Mouse (Mus musculus): ENCODE data around the gene Wdr18. TPM values are rescaled to one million over a fixed set of nuclear protein-coding genes. Genes with fewer than 3 reads are reported as not detected.

The Wdr18 gene
- polyA plus RNA-seq, 1 experiment from 2014 or later, result 83.6 TPM

DNA sequence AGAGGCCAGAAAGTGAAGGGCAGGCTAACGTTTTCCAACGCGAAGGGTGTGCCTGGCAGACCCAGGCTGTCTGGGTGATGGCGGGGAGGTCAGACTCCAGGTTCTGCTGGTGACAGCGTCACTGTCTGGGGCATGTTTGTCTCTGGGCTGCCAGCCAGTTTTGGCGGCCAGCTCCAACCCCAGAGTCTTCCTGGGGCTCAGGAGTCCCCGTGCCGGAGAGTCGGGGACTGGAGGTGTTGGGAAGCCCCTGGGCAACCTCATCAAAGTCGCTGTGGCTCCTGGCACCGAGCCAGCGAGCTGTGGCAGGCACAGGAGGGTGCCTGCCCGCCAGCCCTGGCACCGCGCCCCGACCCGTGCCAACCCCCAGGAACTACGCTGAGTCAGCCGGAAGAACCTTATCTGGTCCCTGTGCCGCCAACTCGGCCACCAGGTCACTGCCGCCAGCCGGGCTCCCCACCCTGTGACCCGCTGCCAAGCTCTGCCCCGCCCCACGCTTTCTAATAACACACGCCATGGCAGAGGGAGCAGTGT lies 23.0 kb upstream of the Wdr18 start:
- WGBS, result 46% methylated on average over 27 of the region's 27 CpGs
- 0 out of 2 replicates have a peak overlapping the region, but pooled peaks have one; percentile 10 for H3K9ac ChIP-seq
- peak overlapping the region; percentile 2; the same call in 1 of the 2 replicates for H3K4me2 ChIP-seq
- peaks cover 37% of the 10 kb centered on the region for H3K36me3 ChIP-seq
- H3K9me3 ChIP-seq, result no peaks in the 10 kb centered on the region
- H3K27me3 ChIP-seq, result no peaks in the 10 kb centered on the region
- peaks cover 84% of the 10 kb centered on the region for H3K4me1 ChIP-seq
- peak overlapping the region; percentile 54 for H3K27ac ChIP-seq
- ATAC-seq (ENCODE audit: insufficient number of reproducible peaks, low FRiP score, low TSS enrichment, low read depth), result no peak
- no peak overlapping the region for H3K4me3 ChIP-seq

- Histone ChIP-seq H3K4me2 (no peak overlapping the region), H3K9ac (no peak overlapping the region), H3K9me3 (no peaks in the 10 kb centered on the region), H3K4me3 (no peak overlapping the region), H3K27ac (no peak overlapping the region), H3K27me3 (no peaks in the 10 kb centered on the region), H3K36me3 (peaks cover 37% of the 10 kb centered on the region), H3K4me1 (peaks cover 77% of the 10 kb centered on the region)
- ATAC-seq (ENCODE audit: insufficient number of reproducible peaks, low FRiP score, low TSS enrichment, low read depth), result no peak
- WGBS, result 69% methylated on average over 11 of the region's 11 CpGs
Measured at GRCm38 (mm10) chr10:79937775-79938526, 22.0 kb upstream of the Wdr18 start.

GRCm38 (mm10) chr10:79940749-79941148 lies 19.2 kb upstream of the Wdr18 start:
- Histone ChIP-seq H3K27me3 (no peaks in the 10 kb centered on the region), H3K4me2 (no peak overlapping the region), H3K27ac (no peak overlapping the region), H3K4me1 (peaks cover 76% of the 10 kb centered on the region), H3K36me3 (peaks cover 31% of the 10 kb centered on the region), H3K4me3 (no peak overlapping the region), H3K9me3 (no peaks in the 10 kb centered on the region), H3K9ac (no peak overlapping the region)
- WGBS, result 47% methylated on average over 7 of the region's 7 CpGs
- ATAC-seq (ENCODE audit: insufficient number of reproducible peaks, low FRiP score, low TSS enrichment, low read depth), result no peak

DNA sequence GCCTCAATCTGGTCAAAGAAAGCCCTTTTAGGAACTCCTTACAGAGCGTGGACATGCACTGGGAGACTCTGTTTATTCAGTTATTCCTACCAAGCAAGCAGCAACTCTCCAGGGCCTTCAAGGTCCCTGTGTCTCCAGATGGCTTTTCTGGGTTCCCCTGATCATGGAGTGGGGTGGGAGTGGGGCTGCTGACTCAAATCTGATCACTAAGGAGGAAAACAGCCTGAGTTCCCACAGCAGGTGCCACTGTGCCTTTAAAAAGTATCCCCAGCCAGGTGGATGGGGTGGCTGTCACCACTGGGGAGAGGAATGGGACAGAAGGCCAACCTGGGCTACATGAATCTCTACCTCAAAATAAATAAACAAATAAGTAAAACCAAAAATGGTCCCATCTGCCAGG lies 17.0 kb upstream of the Wdr18 start:
- no peak overlapping the region for H3K4me2 ChIP-seq
- H3K9me3 ChIP-seq, result no peaks in the 10 kb centered on the region
- no peak overlapping the region for H3K9ac ChIP-seq
- peaks cover 74% of the 10 kb centered on the region for H3K4me1 ChIP-seq
- H3K27ac ChIP-seq, result 0 out of 2 replicates have a peak overlapping the region, but pooled peaks have one; percentile 8
- no peaks in the 10 kb centered on the region for H3K27me3 ChIP-seq
- ATAC-seq (ENCODE audit: insufficient number of reproducible peaks, low FRiP score, low TSS enrichment, low read depth), result no peak
- peaks cover 26% of the 10 kb centered on the region for H3K36me3 ChIP-seq
- H3K4me3 ChIP-seq, result no peak overlapping the region
- WGBS, result 87% methylated on average over 1 of the region's 1 CpGs

GRCm38 (mm10) chr10:79943471-79943901 lies 16.5 kb upstream of the Wdr18 start:
- no peaks in the 10 kb centered on the region for H3K9me3 ChIP-seq
- H3K36me3 ChIP-seq, result peaks cover 22% of the 10 kb centered on the region
- H3K4me1 ChIP-seq, result peaks cover 69% of the 10 kb centered on the region
- no peak overlapping the region for H3K9ac ChIP-seq
- no peak overlapping the region for H3K4me3 ChIP-seq
- H3K4me2 ChIP-seq, result no peak overlapping the region
- 0 out of 2 replicates have a peak overlapping the region, but pooled peaks have one; percentile 12 for H3K27ac ChIP-seq
- no peaks in the 10 kb centered on the region for H3K27me3 ChIP-seq
- 57% methylated on average over 9 of the region's 9 CpGs for WGBS
- ATAC-seq (ENCODE audit: insufficient number of reproducible peaks, low FRiP score, low TSS enrichment, low read depth), result no peak

- peak overlapping the region; percentile 73 for H3K27ac ChIP-seq
- ATAC-seq (ENCODE audit: insufficient number of reproducible peaks, low FRiP score, low TSS enrichment, low read depth), result no peak; the same call in 1 of the 2 replicates
- H3K4me1 ChIP-seq, result peaks cover 55% of the 10 kb centered on the region
- H3K9me3 ChIP-seq, result no peaks in the 10 kb centered on the region
- H3K4me2 ChIP-seq, result no peak overlapping the region
- H3K27me3 ChIP-seq, result no peaks in the 10 kb centered on the region
- peaks cover 40% of the 10 kb centered on the region for H3K36me3 ChIP-seq
- 31% methylated on average over 16 of the region's 16 CpGs for WGBS
- 0 out of 2 replicates have a peak overlapping the region, but pooled peaks have one; percentile 8 for H3K9ac ChIP-seq
- H3K4me3 ChIP-seq, result no peak overlapping the region
Measured at GRCm38 (mm10) chr10:79945507-79946234, 14.3 kb upstream of the Wdr18 start.

DNA sequence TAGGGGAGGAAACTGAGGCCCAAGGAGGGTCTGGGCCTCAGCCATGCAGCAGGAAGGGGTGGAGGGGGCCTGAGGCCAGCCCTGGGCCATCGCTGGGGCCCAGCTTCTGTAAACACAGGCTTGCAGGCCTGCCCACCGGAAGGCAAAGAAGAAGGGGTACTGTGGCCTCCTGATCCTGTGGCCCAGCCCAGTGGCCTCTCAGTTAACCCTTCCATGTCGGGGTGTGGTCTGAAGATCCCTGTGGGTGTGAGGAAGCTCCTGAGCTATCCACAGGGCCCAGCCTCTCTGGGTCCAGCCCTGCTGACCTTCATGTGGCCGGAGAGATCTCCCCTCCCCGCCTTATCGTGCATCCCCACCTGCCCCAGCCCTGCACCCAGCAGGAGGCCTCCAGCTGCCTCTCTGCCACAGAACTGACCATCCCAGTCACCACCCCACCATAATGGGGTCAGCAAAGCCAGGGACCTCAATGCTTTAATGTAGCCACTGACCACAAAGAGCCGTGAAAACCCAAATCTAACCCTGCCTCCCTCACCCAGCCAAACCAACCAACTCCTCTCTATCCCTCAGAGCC lies 13.1 kb upstream of the Wdr18 start:
- no peak overlapping the region for H3K27ac ChIP-seq
- 0 out of 2 replicates have a peak overlapping the region, but pooled peaks have one; percentile 17 for H3K9ac ChIP-seq
- no peak overlapping the region for H3K4me2 ChIP-seq
- no peaks in the 10 kb centered on the region for H3K27me3 ChIP-seq
- ATAC-seq (ENCODE audit: insufficient number of reproducible peaks, low FRiP score, low TSS enrichment, low read depth), result no peak
- H3K36me3 ChIP-seq, result peaks cover 41% of the 10 kb centered on the region
- H3K4me3 ChIP-seq, result no peak overlapping the region
- H3K9me3 ChIP-seq, result no peaks in the 10 kb centered on the region
- 32% methylated on average over 7 of the region's 7 CpGs for WGBS
- H3K4me1 ChIP-seq, result peaks cover 49% of the 10 kb centered on the region

GRCm38 (mm10) chr10:79947502-79947901 lies 12.4 kb upstream of the Wdr18 start:
- H3K9ac ChIP-seq, result no peak overlapping the region
- H3K27me3 ChIP-seq, result no peaks in the 10 kb centered on the region
- no peak overlapping the region for H3K4me3 ChIP-seq
- no peaks in the 10 kb centered on the region for H3K9me3 ChIP-seq
- peaks cover 47% of the 10 kb centered on the region for H3K4me1 ChIP-seq
- no peak overlapping the region for H3K4me2 ChIP-seq
- WGBS, result 72% methylated on average over 6 of the region's 6 CpGs
- ATAC-seq (ENCODE audit: insufficient number of reproducible peaks, low FRiP score, low TSS enrichment, low read depth), result no peak
- no peak overlapping the region for H3K27ac ChIP-seq
- peaks cover 36% of the 10 kb centered on the region for H3K36me3 ChIP-seq

- no peaks in the 10 kb centered on the region for H3K27me3 ChIP-seq
- H3K9me3 ChIP-seq, result no peaks in the 10 kb centered on the region
- no peak for ATAC-seq (ENCODE audit: insufficient number of reproducible peaks, low FRiP score, low TSS enrichment, low read depth)
- H3K36me3 ChIP-seq, result peaks cover 50% of the 10 kb centered on the region
- H3K4me2 ChIP-seq, result no peak overlapping the region
- no peak overlapping the region for H3K9ac ChIP-seq
- H3K4me1 ChIP-seq, result peaks cover 27% of the 10 kb centered on the region
- H3K4me3 ChIP-seq, result no peak overlapping the region
- 81% methylated on average over 4 of the region's 4 CpGs for whole genome bisulfite sequencing
- no peak overlapping the region for H3K27ac ChIP-seq
Measured at GRCm38 (mm10) chr10:79949873-79950272, 10.1 kb upstream of the Wdr18 start.

DNA sequence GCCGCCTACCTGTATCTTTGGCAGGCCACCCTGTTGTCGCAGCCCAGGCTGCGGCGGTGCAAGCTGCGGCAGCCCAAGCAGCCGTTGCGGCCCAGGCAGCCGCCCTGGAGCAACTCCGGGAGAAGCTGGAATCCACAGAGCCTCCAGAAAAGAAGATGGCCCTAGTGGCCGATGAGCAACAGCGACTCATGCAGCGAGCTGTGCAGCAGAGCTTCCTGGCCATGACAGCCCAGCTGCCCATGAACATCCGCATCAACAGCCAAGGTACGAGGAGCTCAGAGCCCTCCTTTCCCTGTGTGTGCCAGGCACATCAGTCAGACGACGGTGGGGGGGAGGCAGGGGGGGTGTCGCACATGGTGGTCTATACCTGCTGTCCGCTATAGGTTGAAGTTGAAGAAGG lies 9.3 kb upstream of the Wdr18 start:
- no peak overlapping the region for H3K4me2 ChIP-seq
- H3K4me1 ChIP-seq, result peaks cover 19% of the 10 kb centered on the region
- no peak overlapping the region for H3K9ac ChIP-seq
- no peaks in the 10 kb centered on the region for H3K27me3 ChIP-seq
- 82% methylated on average over 18 of the region's 18 CpGs for WGBS
- H3K9me3 ChIP-seq, result no peaks in the 10 kb centered on the region
- H3K27ac ChIP-seq, result no peak overlapping the region
- no peak overlapping the region for H3K4me3 ChIP-seq
- ATAC-seq (ENCODE audit: insufficient number of reproducible peaks, low FRiP score, low TSS enrichment, low read depth), result no peak
- peaks cover 50% of the 10 kb centered on the region for H3K36me3 ChIP-seq

DNA sequence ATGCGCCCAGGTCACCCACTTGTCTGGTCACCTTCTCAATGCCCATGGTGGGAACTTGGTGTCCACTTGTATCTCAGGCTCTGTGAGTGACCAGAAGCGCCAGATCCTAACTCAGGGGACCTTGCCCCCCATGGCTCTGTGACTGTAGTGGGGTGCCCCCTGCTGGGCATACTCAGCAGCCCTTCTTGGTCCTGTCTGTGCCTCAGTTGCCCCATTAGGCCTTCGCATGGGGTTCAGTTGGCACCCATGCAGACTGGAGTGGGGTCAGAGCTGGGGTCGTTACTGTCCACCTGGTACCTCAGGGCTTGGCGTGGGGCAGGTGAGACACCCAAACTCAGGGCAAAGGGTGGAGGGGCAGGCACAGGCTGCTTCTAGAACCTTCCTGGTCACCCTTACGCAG lies 6.0 kb upstream of the Wdr18 start:
- Histone ChIP-seq H3K4me3 (no peak overlapping the region), H3K36me3 (peaks cover 43% of the 10 kb centered on the region), H3K4me2 (no peak overlapping the region), H3K27me3 (no peaks in the 10 kb centered on the region), H3K4me1 (peaks cover 9% of the 10 kb centered on the region; the same call in 1 of the 2 replicates), H3K27ac (no peak overlapping the region), H3K9ac (no peak overlapping the region), H3K9me3 (no peaks in the 10 kb centered on the region)
- no peak for ATAC-seq (ENCODE audit: insufficient number of reproducible peaks, low FRiP score, low TSS enrichment, low read depth)
- 78% methylated on average over 6 of the region's 6 CpGs for WGBS

All from limb, embryonic 15.5 days (tissue).